Mouse (Mus musculus) neural tube, embryonic 11.5 days (tissue): ENCODE measurements around the gene Mrps12. TPM values are rescaled to one million over a fixed set of nuclear protein-coding genes. Genes with fewer than 3 reads are reported as not detected.

Source experiments
- ATAC-seq: fragments of 200-750 bp; cut with Nextera tagmentation; 2 replicates; pipeline ENCODE4 v1.8.0; 2017; ENCODE audit warnings: moderate number of reproducible peaks, mild to moderate bottlenecking, moderate TSS enrichment, moderate library complexity; ENCODE audit not compliant: insufficient read depth, low FRiP score, low TSS enrichment
- DNase-seq: peaks from one replicate; pipeline ENCODE4 v3.0.0-alpha.2; 2015; ENCODE audit warnings: low spot score
- H3K27ac ChIP-seq: fragments of 300-500 bp; sonication (generic); 2 replicates; pipeline ENCODE4 v1.5.1; 2014; ENCODE audit warnings: low read depth, mild to moderate bottlenecking, low read length
- H3K27me3 ChIP-seq: fragments of 300-500 bp; sonication (generic); 2 replicates; pipeline ENCODE4 v1.6.1; 2014; ENCODE audit warnings: mild to moderate bottlenecking, low read length, mixed read lengths; ENCODE audit not compliant: control insufficient read depth, insufficient read depth
- H3K36me3 ChIP-seq: fragments of 300-500 bp; sonication (generic); 2 replicates; pipeline ENCODE4 v1.6.1; 2014; ENCODE audit warnings: mild to moderate bottlenecking, low read length, moderate library complexity, mixed read lengths; ENCODE audit not compliant: control insufficient read depth, insufficient read depth
- H3K4me1 ChIP-seq: fragments of 300-500 bp; sonication (generic); 2 replicates; pipeline ENCODE4 v1.6.1; 2014; ENCODE audit warnings: low read length, mixed read lengths; ENCODE audit not compliant: control insufficient read depth, insufficient read depth
- H3K4me2 ChIP-seq: fragments of 300-500 bp; sonication (generic); 2 replicates; pipeline ENCODE4 v1.6.1; 2014; ENCODE audit warnings: low read depth, mild to moderate bottlenecking, moderate library complexity
- H3K4me3 ChIP-seq: fragments of 300-500 bp; sonication (generic); 2 replicates; pipeline ENCODE4 v1.5.1; 2014; ENCODE audit warnings: low read depth, low read length
- H3K9ac ChIP-seq: fragments of 300-500 bp; sonication (generic); 2 replicates; pipeline ENCODE4 v1.6.1; 2014; ENCODE audit warnings: mild to moderate bottlenecking, low read length
- H3K9me3 ChIP-seq: fragments of 300-500 bp; sonication (generic); 2 replicates; pipeline ENCODE4 v1.6.1; 2016; ENCODE audit warnings: low read length; ENCODE audit not compliant: control insufficient read depth
- WGBS: fragments of 180-500 bp; shearing (Covaris S2); extraction: QIAGEN DNeasy Blood & Tissue Kit; methylation state at CpG from one replicate; pipeline ENCODE4 v1.1.7; 2014; 5-methylcytosine and 5-hydroxymethylcytosine counted together
- polyA plus RNA-seq: library from polyadenylated mRNA; unstranded; fragments of >200 nt; fragmentation: Nextera tagmentation; extraction: Ambion mirVana; gene quantifications from 2 replicates; pipeline ENCODE4 v1.2.1, GENCODE M21; 2014

Mrps12 gene
- polyA plus RNA-seq = 128 and 129 TPM in 2 replicates

GRCm38 (mm10) chr7:28741709-28742438 is at the start of gene Mrps12, which contains the start of gene Sars2:
Gene Mrps12, minus strand, starts transcription at chr7:28741820.
Gene Sars2, plus strand, starts transcription at chr7:28741992.
- DNase-seq (peak; percentile 96), ATAC-seq (peak; percentile 99)
- H3K4me2 ChIP-seq = peak within 1 kb of the TSS; percentile 96
- H3K36me3 ChIP-seq = peaks cover 5% of the 10 kb centered on the region; the same call in 1 of the 2 replicates
- 0 out of 2 replicates have a peak within 1 kb of the TSS, but pooled peaks have one; percentile 56 for H3K27ac ChIP-seq
- peak within 1 kb of the TSS; percentile 68 for H3K4me3 ChIP-seq
- under 1% methylated on average over 39 of the region's 39 CpGs for whole genome bisulfite sequencing
- no peaks in the 10 kb centered on the region for H3K9me3 ChIP-seq
- peaks cover 8% of the 10 kb centered on the region for H3K4me1 ChIP-seq
- H3K9ac ChIP-seq = peak within 1 kb of the TSS; percentile 81
- no peaks in the 10 kb centered on the region for H3K27me3 ChIP-seq

DNA sequence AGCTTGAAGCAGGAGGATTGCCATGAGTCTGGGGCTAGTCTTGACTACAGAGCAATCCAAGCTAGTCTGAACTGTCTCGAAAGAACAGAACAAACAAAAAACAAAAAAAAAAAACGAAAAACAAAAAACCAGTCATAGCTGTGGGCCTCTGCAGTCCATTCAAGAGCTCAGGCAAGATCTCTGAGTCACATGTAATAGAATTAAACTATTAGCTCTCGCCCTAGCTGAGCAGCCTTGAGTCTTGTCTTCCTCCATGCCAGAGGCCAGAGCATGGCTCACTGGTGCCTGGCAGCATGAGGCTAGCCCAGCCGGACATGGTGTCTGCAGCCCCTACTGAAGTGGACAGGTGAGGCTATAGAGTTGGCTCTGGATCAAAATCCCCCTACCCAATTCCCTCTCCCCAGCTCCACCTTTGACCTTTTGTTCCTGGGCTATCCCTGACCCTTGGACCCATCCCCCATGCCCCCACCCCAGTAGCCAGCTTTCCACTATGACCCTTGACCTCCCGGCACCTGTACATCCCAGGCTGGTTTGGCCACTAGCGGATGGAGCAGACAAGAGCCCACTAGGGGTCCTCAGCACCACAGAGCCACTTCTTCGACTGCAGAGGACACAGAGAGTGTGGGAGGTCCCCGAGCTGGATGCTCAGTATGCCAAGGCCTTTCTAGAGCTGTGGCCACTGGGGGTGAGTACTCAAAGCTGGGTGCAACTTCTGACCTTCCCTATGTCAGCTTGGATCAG is 48.6 kb upstream of the Mrps12 start:
- WGBS = 53% methylated on average over 8 of the region's 8 CpGs
- no peak for DNase-seq

DNA sequence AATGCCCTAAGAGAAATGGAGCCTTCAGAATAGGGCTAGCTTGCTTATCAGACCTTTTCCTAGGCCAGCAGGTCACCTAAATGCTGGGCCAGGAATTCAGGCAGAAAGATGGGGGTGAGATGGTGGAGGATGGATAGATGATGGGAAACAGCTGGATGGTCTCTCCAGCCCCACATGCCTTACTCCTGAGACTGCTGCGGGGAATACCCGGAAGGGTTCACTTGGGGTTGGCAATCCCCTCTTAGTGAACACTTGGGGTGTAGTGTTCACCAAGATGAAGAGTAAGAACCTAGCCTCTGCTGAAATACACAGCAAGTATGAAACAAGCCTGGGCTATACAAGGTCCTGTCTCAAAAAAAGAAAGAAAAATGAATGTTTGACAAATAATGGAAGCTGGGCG is 47.6 kb upstream of the Mrps12 start:
- ATAC-seq = no peak
- Histone ChIP-seq H3K27ac (no peak overlapping the region), H3K27me3 (no peaks in the 10 kb centered on the region), H3K9ac (no peak overlapping the region), H3K36me3 (no peaks in the 10 kb centered on the region), H3K4me3 (no peak overlapping the region), H3K4me1 (no peaks in the 10 kb centered on the region), H3K9me3 (no peaks in the 10 kb centered on the region), H3K4me2 (no peak overlapping the region)
- WGBS = 70% methylated on average over 3 of the region's 3 CpGs
- no peak for DNase-seq

More for the DNA sequence above, 48.6 kb upstream of the Mrps12 start:
- no peak overlapping the region for H3K4me3 ChIP-seq
- H3K27me3 ChIP-seq = no peaks in the 10 kb centered on the region
- ATAC-seq = no peak
- H3K4me1 ChIP-seq = no peaks in the 10 kb centered on the region
- H3K36me3 ChIP-seq = no peaks in the 10 kb centered on the region
- H3K9me3 ChIP-seq = no peaks in the 10 kb centered on the region
- no peak overlapping the region for H3K27ac ChIP-seq
- no peak overlapping the region for H3K4me2 ChIP-seq
- H3K9ac ChIP-seq = no peak overlapping the region

DNA sequence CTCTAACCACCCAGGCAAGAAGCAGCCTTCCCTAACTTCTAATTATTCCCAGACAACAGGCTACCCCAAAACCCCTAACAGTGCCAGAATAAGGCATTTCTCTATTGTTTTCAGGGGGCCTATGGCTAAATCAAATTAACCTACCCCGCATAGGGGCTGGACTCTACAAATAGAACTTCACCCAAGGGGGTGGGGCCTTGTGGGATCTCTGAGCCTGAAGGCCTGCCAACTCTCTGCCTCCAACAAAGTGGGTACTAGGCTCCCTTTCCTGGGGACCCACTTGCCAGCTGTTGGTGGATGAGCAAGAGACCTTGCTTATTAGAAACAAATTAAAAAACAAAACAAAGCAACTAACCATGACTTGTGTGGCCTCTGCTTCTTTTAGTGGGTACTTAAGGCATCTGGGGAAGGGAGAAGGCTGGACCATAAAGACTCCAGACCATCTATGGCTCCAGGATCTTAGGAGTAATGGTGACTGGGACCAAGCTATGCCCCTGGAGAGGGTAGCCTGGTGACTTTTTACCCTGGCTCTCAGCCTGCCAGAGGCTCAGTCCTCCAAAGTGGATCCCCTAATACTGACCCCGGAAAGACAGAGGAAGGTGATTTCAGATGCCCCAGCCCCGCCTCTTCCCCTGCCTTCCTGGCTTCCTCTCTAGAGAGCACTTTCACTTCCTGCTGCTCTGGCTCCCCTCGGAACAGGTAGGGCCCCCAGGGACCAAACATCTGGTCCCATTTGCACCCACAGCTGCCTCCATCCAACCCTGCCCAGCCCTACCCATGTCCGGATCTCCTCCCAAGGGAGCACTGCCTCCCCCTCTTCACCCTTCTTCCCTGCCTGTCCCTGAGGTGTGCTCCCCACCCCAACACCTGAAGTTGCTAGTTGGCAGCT is 46.9 kb upstream of the Mrps12 start, which contains the start of gene Rinl:
Gene Rinl, plus strand, starts transcription at position 663 of the 889 bp plus-strand sequence.
- Histone ChIP-seq H3K27ac (no peak within 1 kb of the TSS), H3K27me3 (no peaks in the 10 kb centered on the region), H3K4me2 (no peak within 1 kb of the TSS), H3K4me3 (no peak within 1 kb of the TSS), H3K9me3 (no peaks in the 10 kb centered on the region), H3K4me1 (no peaks in the 10 kb centered on the region), H3K36me3 (peaks cover 2% of the 10 kb centered on the region; the same call in 1 of the 2 replicates), H3K9ac (no peak within 1 kb of the TSS)
- WGBS = 69% methylated on average over 5 of the region's 5 CpGs
- DNase-seq = no peak
- no peak for ATAC-seq

- Histone ChIP-seq H3K27ac (no peak overlapping the region), H3K36me3 (peaks cover 2% of the 10 kb centered on the region; the same call in 1 of the 2 replicates), H3K4me3 (no peak overlapping the region), H3K27me3 (no peaks in the 10 kb centered on the region), H3K9me3 (no peaks in the 10 kb centered on the region), H3K4me1 (no peaks in the 10 kb centered on the region), H3K4me2 (no peak overlapping the region), H3K9ac (no peak overlapping the region)
- no peak for DNase-seq
- no peak for ATAC-seq
- 95% methylated on average over 9 of the region's 9 CpGs for WGBS
Observed at GRCm38 (mm10) chr7:28787884-28788283, 46.3 kb upstream of the Mrps12 start.

DNA sequence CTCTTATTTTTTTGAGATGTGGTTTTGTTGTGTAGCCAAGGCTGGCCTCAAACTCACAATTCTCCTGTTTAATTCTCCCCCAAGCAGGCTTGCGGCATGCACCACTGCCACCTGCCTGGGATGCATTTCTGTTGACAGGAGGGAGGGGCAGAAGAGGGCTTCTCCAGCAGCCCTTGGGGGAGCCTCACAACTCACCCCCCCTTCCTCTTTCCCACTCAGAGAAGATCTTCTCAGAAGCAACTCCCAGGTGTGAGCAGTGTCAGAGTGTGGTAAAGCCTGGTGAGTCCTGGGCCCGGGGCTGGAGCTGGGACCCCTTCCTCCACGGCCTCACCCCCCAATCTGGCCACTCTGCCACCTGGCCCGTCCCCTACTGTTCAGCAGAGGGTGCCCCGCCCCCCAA is 43.5 kb upstream of the Mrps12 start:
- no peak overlapping the region for H3K4me2 ChIP-seq
- H3K36me3 ChIP-seq = peaks cover 2% of the 10 kb centered on the region; the same call in 1 of the 2 replicates
- H3K4me3 ChIP-seq = no peak overlapping the region
- no peaks in the 10 kb centered on the region for H3K27me3 ChIP-seq
- no peak for ATAC-seq
- DNase-seq = no peak
- 68% methylated on average over 5 of the region's 5 CpGs for WGBS
- no peaks in the 10 kb centered on the region for H3K4me1 ChIP-seq
- H3K27ac ChIP-seq = no peak overlapping the region
- no peak overlapping the region for H3K9ac ChIP-seq
- H3K9me3 ChIP-seq = no peaks in the 10 kb centered on the region

- Histone ChIP-seq H3K36me3 (peaks cover 2% of the 10 kb centered on the region; the same call in 1 of the 2 replicates), H3K27me3 (no peaks in the 10 kb centered on the region), H3K4me3 (no peak overlapping the region), H3K9me3 (no peaks in the 10 kb centered on the region), H3K4me2 (no peak overlapping the region), H3K9ac (no peak overlapping the region), H3K4me1 (no peaks in the 10 kb centered on the region), H3K27ac (no peak overlapping the region)
- 92% methylated on average over 8 of the region's 8 CpGs for WGBS
- ATAC-seq (no peak), DNase-seq (no peak)
Observed at GRCm38 (mm10) chr7:28781261-28781663, 39.6 kb upstream of the Mrps12 start.

GRCm38 (mm10) chr7:28780857-28781256 is 39.2 kb upstream of the Mrps12 start:
- H3K27me3 ChIP-seq = no peaks in the 10 kb centered on the region
- H3K9ac ChIP-seq = no peak overlapping the region
- H3K4me2 ChIP-seq = no peak overlapping the region
- H3K4me1 ChIP-seq = no peaks in the 10 kb centered on the region
- WGBS = 84% methylated on average over 7 of the region's 7 CpGs
- no peak for DNase-seq
- no peak for ATAC-seq
- peaks cover 2% of the 10 kb centered on the region; the same call in 1 of the 2 replicates for H3K36me3 ChIP-seq
- no peak overlapping the region for H3K27ac ChIP-seq
- H3K4me3 ChIP-seq = no peak overlapping the region
- no peaks in the 10 kb centered on the region for H3K9me3 ChIP-seq
